Mouse (Mus musculus) macrophage (primary cell): ENCODE results near the gene Sympk. TPM values are rescaled to one million over a fixed set of nuclear protein-coding genes. Genes with fewer than 3 reads are reported as not detected.

Experiments
- H3K27ac ChIP-seq: fragments of 350-480 bp; formaldehyde crosslinking; 2 replicates; pipeline ENCODE4 v1.9.0; 2021
- H3K36me3 ChIP-seq: fragments of 350-480 bp; formaldehyde crosslinking; 2 replicates; pipeline ENCODE4 v1.9.0; 2021; ENCODE audit errors: inconsistent target
- H3K4me3 ChIP-seq: fragments of 350-480 bp; formaldehyde crosslinking; 2 replicates; pipeline ENCODE4 v1.9.0; 2021; ENCODE audit errors: inconsistent target
- H3K79me2 ChIP-seq: fragments of 350-480 bp; formaldehyde crosslinking; 2 replicates; pipeline ENCODE4 v1.9.0; 2021; ENCODE audit errors: inconsistent target
- WGBS: methylation state at CpG from one replicate; pipeline ENCODE4 v1.1.7; 2026; ENCODE audit warnings: inconsistent platforms; ENCODE audit not compliant: missing documents; 5-methylcytosine and 5-hydroxymethylcytosine counted together
- polyA plus RNA-seq: library from polyadenylated mRNA; stranded (reverse); fragments of 250-400 nt; gene quantifications from 3 replicates; pipeline ENCODE4 v1.2.4, GENCODE M21; 2018; ENCODE audit warnings: inconsistent platforms

Sympk gene
- polyA plus RNA-seq, 1 experiment from 2014 or later, result 34.2 TPM

- H3K4me3 ChIP-seq, result no peak overlapping the region
- WGBS, result 54% methylated on average over 8 of the region's 8 CpGs
- H3K27ac ChIP-seq, result no peak overlapping the region
- peaks cover 16% of the 10 kb centered on the region for H3K79me2 ChIP-seq
- no peaks in the 10 kb centered on the region for H3K36me3 ChIP-seq
These were observed 3.1 kb upstream of the Sympk start for GRCm38 (mm10) chr7:19021048-19021447.

GRCm38 (mm10) chr7:19022189-19022958 lies 1.8 kb upstream of the Sympk start:
- Histone ChIP-seq H3K4me3 (no peak overlapping the region), H3K79me2 (peaks cover 29% of the 10 kb centered on the region), H3K36me3 (no peaks in the 10 kb centered on the region), H3K27ac (no peak overlapping the region)
- WGBS, result 82% methylated on average over 17 of the region's 18 CpGs

GRCm38 (mm10) chr7:19023357-19023814 lies 791 bp upstream of the Sympk start, which contains the start of gene Foxa3:
TSS of gene Foxa3 (minus strand) at chr7:19023538.
- Histone ChIP-seq H3K36me3 (no peaks in the 10 kb centered on the region), H3K27ac (no peak within 1 kb of the TSS), H3K79me2 (peaks cover 32% of the 10 kb centered on the region), H3K4me3 (peak within 1 kb of the TSS; percentile 12; the same call in 1 of the 2 replicates)
- 4% methylated on average over 30 of the region's 30 CpGs for WGBS

- Histone ChIP-seq H3K36me3 (peaks cover 12% of the 10 kb centered on the region), H3K27ac (peak overlapping the region; percentile 51), H3K4me3 (peak overlapping the region; percentile 84), H3K79me2 (peaks cover 32% of the 10 kb centered on the region)
- under 1% methylated on average over 31 of the region's 36 CpGs for WGBS
These were observed 541 bp downstream of the Sympk start for GRCm38 (mm10) chr7:19024581-19025255.

- Histone ChIP-seq H3K36me3 (peaks cover 38% of the 10 kb centered on the region), H3K79me2 (peaks cover 32% of the 10 kb centered on the region), H3K4me3 (no peak overlapping the region), H3K27ac (peak overlapping the region; percentile 51)
These were observed 3.9 kb downstream of the Sympk start for GRCm38 (mm10) chr7:19028067-19028466.

GRCm38 (mm10) chr7:19029084-19029653 lies 5.0 kb downstream of the Sympk start:
- Histone ChIP-seq H3K27ac (no peak overlapping the region), H3K4me3 (no peak overlapping the region), H3K79me2 (peaks cover 32% of the 10 kb centered on the region), H3K36me3 (peaks cover 47% of the 10 kb centered on the region)
- WGBS, result 76% methylated on average over 6 of the region's 6 CpGs

GRCm38 (mm10) chr7:19031641-19032040 lies 7.5 kb downstream of the Sympk start:
- Histone ChIP-seq H3K4me3 (no peak overlapping the region), H3K27ac (no peak overlapping the region), H3K79me2 (peaks cover 10% of the 10 kb centered on the region), H3K36me3 (peaks cover 71% of the 10 kb centered on the region)
- 97% methylated on average over 4 of the region's 4 CpGs for WGBS

- Histone ChIP-seq H3K36me3 (peaks cover 96% of the 10 kb centered on the region), H3K27ac (no peak overlapping the region), H3K79me2 (no peaks in the 10 kb centered on the region), H3K4me3 (no peak overlapping the region)
- 97% methylated on average over 6 of the region's 6 CpGs for WGBS
These were observed 20.4 kb downstream of the Sympk start for GRCm38 (mm10) chr7:19044616-19045015.

- H3K4me3 ChIP-seq, result no peak overlapping the region
- no peaks in the 10 kb centered on the region for H3K79me2 ChIP-seq
- H3K27ac ChIP-seq, result no peak overlapping the region
- WGBS, result 94% methylated on average over 11 of the region's 11 CpGs
- H3K36me3 ChIP-seq, result peaks cover 96% of the 10 kb centered on the region
These were observed 22.3 kb downstream of the Sympk start for GRCm38 (mm10) chr7:19046286-19047069.

- H3K27ac ChIP-seq, result no peak overlapping the region
- 74% methylated on average over 14 of the region's 14 CpGs for WGBS
- no peaks in the 10 kb centered on the region for H3K79me2 ChIP-seq
- H3K4me3 ChIP-seq, result no peak overlapping the region
- H3K36me3 ChIP-seq, result peaks cover 90% of the 10 kb centered on the region
These were observed 23.9 kb downstream of the Sympk start for GRCm38 (mm10) chr7:19048006-19048527.

- Histone ChIP-seq H3K36me3 (peaks cover 81% of the 10 kb centered on the region), H3K27ac (no peak overlapping the region), H3K79me2 (no peaks in the 10 kb centered on the region), H3K4me3 (no peak overlapping the region)
- WGBS, result 87% methylated on average over 4 of the region's 5 CpGs
These were observed 25.1 kb downstream of the Sympk start for GRCm38 (mm10) chr7:19049252-19049651.

GRCm38 (mm10) chr7:19050172-19050571 lies 26.0 kb downstream of the Sympk start:
- Histone ChIP-seq H3K27ac (no peak overlapping the region), H3K36me3 (peaks cover 72% of the 10 kb centered on the region), H3K4me3 (no peak overlapping the region), H3K79me2 (no peaks in the 10 kb centered on the region)
- 83% methylated on average over 7 of the region's 8 CpGs for WGBS

- H3K36me3 ChIP-seq, result peaks cover 62% of the 10 kb centered on the region
- H3K79me2 ChIP-seq, result no peaks in the 10 kb centered on the region
- H3K27ac ChIP-seq, result no peak overlapping the region
- WGBS, result 86% methylated on average over 4 of the region's 4 CpGs
- H3K4me3 ChIP-seq, result no peak overlapping the region
These were observed 27.0 kb downstream of the Sympk start for GRCm38 (mm10) chr7:19051161-19051560.
